Mouse (Mus musculus): Measurements from ENCODE around the gene Trpc5. TPM values are rescaled to one million over a fixed set of nuclear protein-coding genes. Genes with fewer than 3 reads are reported as not detected.

Gene Trpc5
- total and polyA plus RNA-seq, 2 experiments: not detected

- Histone ChIP-seq H3K27ac (replicated peaks; ENCODE audit: insufficient read depth, low read depth, low read length) (no peak overlapping the region), H3K9ac (ENCODE audit: low read depth, low read length) (no peak overlapping the region), H3K4me1 (ENCODE audit: control insufficient read depth, insufficient read depth, low read length) (no peaks in the 10 kb centered on the region), H3K4me3 (ENCODE audit: insufficient read depth, low read depth, low read length) (no peak overlapping the region), H3K27me3 (ENCODE audit: control insufficient read depth, insufficient read depth, low read length) (no peaks in the 10 kb centered on the region), H3K79me2 (ENCODE audit: control insufficient read depth, insufficient read depth, low read length) (no peaks in the 10 kb centered on the region), H3K36me3 (ENCODE audit: control insufficient read depth, insufficient read depth, low read length) (no peaks in the 10 kb centered on the region)
- DNase-seq (ENCODE audit: extremely low read depth, low read depth, low spot score): no peak
- TF ChIP-seq POLR2A (IDR thresholded peaks at IDR 0.05; ENCODE audit: extremely low read depth, insufficient read depth, low read length) (no peak), CTCF (IDR thresholded peaks at IDR 0.05; ENCODE audit: low read depth, low read length) (no peak)
These were observed 350.0 kb downstream of the Trpc5 start for GRCm38 (mm10) chrX:144337938-144338337.

DNA sequence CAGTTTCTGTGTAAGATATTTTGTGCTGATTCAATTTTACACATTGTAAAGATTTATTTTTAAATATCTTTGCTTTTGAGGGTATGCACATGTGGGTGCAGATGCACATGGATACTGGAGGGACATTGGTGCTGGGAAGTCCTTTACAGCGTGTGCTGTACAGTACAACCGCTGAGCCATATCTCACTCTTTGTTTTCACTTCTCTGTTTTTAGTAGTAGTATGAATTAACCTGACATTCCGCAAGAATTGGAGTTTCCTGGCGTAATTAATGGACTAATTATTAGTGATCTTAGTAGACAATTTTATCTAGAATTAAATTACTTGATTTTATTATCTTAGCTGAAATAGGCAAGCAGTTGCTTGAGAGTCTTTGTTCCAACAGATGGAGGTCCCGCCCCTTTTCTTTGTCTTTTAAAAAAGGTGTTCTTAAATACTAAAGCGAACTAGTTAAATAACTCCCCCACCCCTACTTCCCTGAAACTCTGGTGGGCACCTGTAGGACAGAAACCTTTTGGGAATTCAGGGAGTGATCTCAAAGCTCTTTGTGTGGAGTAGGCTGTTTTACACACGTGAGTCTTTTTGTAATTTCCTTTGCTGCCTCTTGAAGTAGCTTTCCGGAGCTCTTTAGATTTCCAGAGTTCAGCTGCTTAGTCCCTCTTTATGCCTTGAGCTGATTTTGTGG lies 352.5 kb downstream of the Trpc5 start:
- Histone ChIP-seq H3K27ac (replicated peaks; ENCODE audit: insufficient read depth, low read depth, low read length) (no peak overlapping the region), H3K79me2 (ENCODE audit: control insufficient read depth, insufficient read depth, low read length) (no peaks in the 10 kb centered on the region), H3K36me3 (ENCODE audit: control insufficient read depth, insufficient read depth, low read length) (no peaks in the 10 kb centered on the region), H3K9ac (ENCODE audit: low read depth, low read length) (no peak overlapping the region), H3K4me1 (ENCODE audit: control insufficient read depth, insufficient read depth, low read length) (no peaks in the 10 kb centered on the region), H3K4me3 (ENCODE audit: insufficient read depth, low read depth, low read length) (no peak overlapping the region), H3K27me3 (ENCODE audit: control insufficient read depth, insufficient read depth, low read length) (no peaks in the 10 kb centered on the region)
- TF ChIP-seq CTCF (IDR thresholded peaks at IDR 0.05; ENCODE audit: low read depth, low read length) (no peak), POLR2A (IDR thresholded peaks at IDR 0.05; ENCODE audit: extremely low read depth, insufficient read depth, low read length) (no peak)
- 95% methylated on average over 8 of the region's 8 CpGs for WGBS
- no peak for DNase-seq (ENCODE audit: extremely low read depth, low read depth, low spot score)

Other genes with a start within 250 kb of the Trpc5 start
- gene Trpc5os, start 231.6 kb downstream of the Trpc5 start, total RNA-seq (2014; rRNA removed): not detected in 2 replicates
- gene Trpc5os, start 231.6 kb downstream of the Trpc5 start, polyA plus RNA-seq (2012; rRNA removed): not detected in 2 replicates
- not detected in 2 replicates for gene Rtl4, start 727 bp upstream of the Trpc5 start, total RNA-seq (2014; rRNA removed)
- not detected in 2 replicates for gene Rtl4, start 727 bp upstream of the Trpc5 start, polyA plus RNA-seq (2012; rRNA removed)